ENCODE assay signal across 8 mouse cellular contexts in the genomic region with DNA sequence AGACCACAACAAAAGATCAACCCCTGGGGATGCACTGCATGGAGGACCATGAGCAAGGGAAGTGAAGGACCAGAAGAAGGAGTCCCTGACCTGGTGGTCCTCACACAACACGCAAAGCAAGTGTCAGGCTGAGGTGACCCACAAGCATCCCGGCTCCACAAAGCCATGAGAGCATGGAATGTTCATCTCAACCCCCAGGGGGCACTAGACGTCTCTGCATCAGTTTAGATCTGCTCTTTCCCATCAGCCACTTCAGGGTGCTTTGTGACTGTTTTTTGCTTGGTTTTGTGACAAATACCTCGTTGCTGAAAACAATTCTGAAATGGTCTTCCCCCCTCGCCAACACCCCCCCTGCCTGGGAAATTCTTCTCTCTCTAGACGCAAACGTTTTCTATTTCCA. TPM values are rescaled to one million over a fixed set of nuclear protein-coding genes. Genes with fewer than 3 reads are reported as not detected.
DNase-seq lines count a peak whose midpoint lies in the region; ATAC-seq and TF ChIP-seq lines count a peak whose summit lies in the region.

No protein-coding gene starts in this region.

- WGBS in spleen, adult 2 months: 17% methylated on average over 7 of the region's 7 CpGs
- WGBS in intestine, postnatal 0 days: 18% methylated on average over 7 of the region's 7 CpGs
- WGBS in stomach, postnatal 0 days: 8% methylated on average over 7 of the region's 7 CpGs

- TF ChIP-seq EP300 in stomach, postnatal 0 days (optimal IDR thresholded peaks at IDR 0.05): no peak

- no peaks in the 10 kb centered on the region for H3K27me3 ChIP-seq in spleen, adult 2 months (ENCODE audit: control insufficient read depth, insufficient read depth, low read length)
- H3K27me3 ChIP-seq in intestine, postnatal 0 days (replicated peaks; ENCODE audit: control insufficient read depth, insufficient read depth, low read length): no peaks in the 10 kb centered on the region
- no peaks in the 10 kb centered on the region for H3K27me3 ChIP-seq in stomach, postnatal 0 days (ENCODE audit: control insufficient read depth, insufficient read depth, low read length)

- no peak for ATAC-seq in intestine, postnatal 0 days
- ATAC-seq in monocyte, adult 5-6 weeks (replicated peaks; ENCODE audit: insufficient number of reproducible peaks, low FRiP score, low TSS enrichment, poor library complexity, severe bottlenecking): 0 out of 2 replicates have a peak, but pooled peaks have one; percentile 53
- ATAC-seq in stomach, postnatal 0 days (ENCODE audit: low FRiP score, low TSS enrichment): 0 out of 2 replicates have a peak, but pooled peaks have one; percentile 51

- H3K9ac ChIP-seq in intestine, postnatal 0 days (ENCODE audit: low read depth, low read length): no peak overlapping the region
- H3K9ac ChIP-seq in stomach, postnatal 0 days (ENCODE audit: low read length): no peak overlapping the region

- DNase-seq in spleen, adult 2 months (ENCODE audit: low read depth in 1 of 2, low spot score in 2 of 2): peak; percentile 5 to 36
- DNase-seq in spleen, adult 12 weeks (ENCODE audit: low spot score): no peak
- DNase-seq in gastrocnemius, postnatal 10 days: peak; percentile 67
- peak; percentile 75 for DNase-seq in left cerebral cortex, postnatal 4 days
- peak; percentile 52 for DNase-seq in stomach, postnatal 0 days (ENCODE audit: low spot score)

- no peaks in the 10 kb centered on the region for H3K4me1 ChIP-seq in spleen, adult 2 months (ENCODE audit: control insufficient read depth, insufficient read depth, insufficient read length)
- no peaks in the 10 kb centered on the region for H3K4me1 ChIP-seq in cortical plate, adult 2 months (ENCODE audit: control insufficient read depth, insufficient read depth, low read length)
- H3K4me1 ChIP-seq in intestine, postnatal 0 days (replicated peaks; ENCODE audit: control insufficient read depth, insufficient read depth, low read length): no peaks in the 10 kb centered on the region
- no peaks in the 10 kb centered on the region for H3K4me1 ChIP-seq in stomach, postnatal 0 days (replicated peaks; ENCODE audit: control insufficient read depth, insufficient read depth)

- H3K27ac ChIP-seq in spleen, adult 2 months (ENCODE audit: insufficient read depth, low read length): no peak overlapping the region
- no peak overlapping the region for H3K27ac ChIP-seq in cortical plate, adult 2 months (ENCODE audit: insufficient read depth, low read length)
- no peak overlapping the region for H3K27ac ChIP-seq in intestine, postnatal 0 days (ENCODE audit: low read depth, low read length)
- no peak overlapping the region for H3K27ac ChIP-seq in stomach, postnatal 0 days (replicated peaks)

- intact Hi-C loops in left cerebral cortex, postnatal 4 days (cut with DNase I): loop anchor here (5.0 kb wide), 1 partner anchor 114 kb away; no protein-coding TSS in a partner anchor

- H3K4me2 ChIP-seq in intestine, postnatal 0 days (replicated peaks; ENCODE audit: low read depth): no peak overlapping the region
- H3K4me2 ChIP-seq in stomach, postnatal 0 days (replicated peaks; ENCODE audit: low read depth): no peak overlapping the region

- H3K9me3 ChIP-seq in intestine, postnatal 0 days (ENCODE audit: control insufficient read depth): no peaks in the 10 kb centered on the region
- H3K9me3 ChIP-seq in stomach, postnatal 0 days (ENCODE audit: control insufficient read depth, low read length): no peaks in the 10 kb centered on the region

- TF ChIP-seq CTCF in spleen, adult 2 months (IDR thresholded peaks at IDR 0.05; ENCODE audit: extremely low read depth, insufficient read depth, insufficient read length, insufficient replicate concordance): peak; percentile 52; the same call in 1 of the 2 replicates
- TF ChIP-seq CTCF in cortical plate, adult 2 months (IDR thresholded peaks at IDR 0.05; ENCODE audit: extremely low read depth, insufficient read depth, low read length): peak; percentile 87
- TF ChIP-seq CTCF in intestine, postnatal 0 days (IDR thresholded peaks at IDR 0.05; ENCODE audit: low read depth): peak; percentile 94
- TF ChIP-seq CTCF in stomach, postnatal 0 days (IDR thresholded peaks at IDR 0.05; ENCODE audit: low read depth): peak; percentile 91

- TF ChIP-seq POLR2A in spleen, adult 2 months (IDR thresholded peaks at IDR 0.05; ENCODE audit: low read depth, low read length): no peak
- TF ChIP-seq POLR2A in cortical plate, adult 2 months (IDR thresholded peaks at IDR 0.05; ENCODE audit: extremely low read depth, insufficient read depth, low read length): no peak

- no peaks in the 10 kb centered on the region for H3K36me3 ChIP-seq in spleen, adult 2 months (ENCODE audit: control insufficient read depth, insufficient read depth, low read length)
- no peaks in the 10 kb centered on the region for H3K36me3 ChIP-seq in intestine, postnatal 0 days (ENCODE audit: control insufficient read depth, insufficient read depth)
- H3K36me3 ChIP-seq in stomach, postnatal 0 days (ENCODE audit: control insufficient read depth, insufficient read depth, low read length): no peaks in the 10 kb centered on the region

- H3K4me3 ChIP-seq in spleen, adult 2 months (ENCODE audit: extremely low read depth, insufficient read depth, insufficient read length): no peak overlapping the region
- no peak overlapping the region for H3K4me3 ChIP-seq in cortical plate, adult 2 months (ENCODE audit: insufficient read depth, low read length)
- H3K4me3 ChIP-seq in intestine, postnatal 0 days (ENCODE audit: low read depth, low read length): no peak overlapping the region
- no peak overlapping the region for H3K4me3 ChIP-seq in stomach, postnatal 0 days (ENCODE audit: low read depth, low read length)

RNA-seq across cellular contexts. Expression of gene Pde9a, which starts 8.0 kb away (rescaled TPM):
- 0.77 and 1.3 TPM in 2 replicates for polyA plus RNA-seq in spleen, adult 2 months (2012; rRNA removed)
- 26.7 and 26.9 TPM in 2 replicates for polyA plus RNA-seq in cortical plate, adult 2 months (2012; rRNA removed)
- total RNA-seq in gastrocnemius, postnatal 10 days (2021): 1 to 10 TPM; 4.7 to 5.8 TPM
- polyA plus RNA-seq in intestine, postnatal 0 days (2015; fragmentation: Nextera tagmentation; extraction: Ambion mirVana): 58.8 and 59.8 TPM in 2 replicates
- total RNA-seq in left cerebral cortex, postnatal 4 days (2021): 10 to 100 TPM; 48.2 to 49.8 TPM
- total RNA-seq in monocyte, adult 5-6 weeks (2017): not detected in 3 replicates
- 11.6 and 12.1 TPM in 2 replicates for polyA plus RNA-seq in stomach, postnatal 0 days (2015; fragmentation: Nextera tagmentation; extraction: Ambion mirVana)
